Mouse (Mus musculus): ENCODE data around the gene Lrrc23.

The Lrrc23 gene

GRCm38 (mm10) chr6:124746296-124746605 lies 33.3 kb downstream of the Lrrc23 start:
- in situ Hi-C loops (cut with MboI; ENCODE audit: unreplicated experiment in 2 of 2), result loop anchor here (5.0 to 10.0 kb wide), 2 partner anchors 34 to 329 kb away; partner anchors contain the start of genes Emg1 (in 1 of the 2) and Phb2 (in 1 of the 2)

GRCm38 (mm10) chr6:124745490-124746295 lies 33.8 kb downstream of the Lrrc23 start:
- in situ Hi-C loops (cut with MboI; ENCODE audit: unreplicated experiment in 2 of 2), result loop anchor here (5.0 to 10.0 kb wide), 2 partner anchors 33 to 329 kb away; partner anchors contain the start of genes Emg1 (in 1 of the 2) and Phb2 (in 1 of the 2)

GRCm38 (mm10) chr6:124744755-124745321 lies 34.7 kb downstream of the Lrrc23 start:
- in situ Hi-C loops (cut with MboI; ENCODE audit: unreplicated experiment in 2 of 2), result loop anchor here (5.0 to 10.0 kb wide), 2 partner anchors 33 to 330 kb away; partner anchors contain the start of genes Emg1 (in 1 of the 2) and Phb2 (in 1 of the 2)

- in situ Hi-C loops (cut with MboI; ENCODE audit: unreplicated experiment in 2 of 2), result loop anchor here in 1 of 2 experiments (10.0 kb wide), 1 partner anchor 331 kb away; no protein-coding TSS in a partner anchor
These were observed 35.9 kb downstream of the Lrrc23 start for GRCm38 (mm10) chr6:124743647-124744046.

- in situ Hi-C loops (cut with MboI; ENCODE audit: unreplicated experiment in 2 of 2), result loop anchor here in 1 of 2 experiments (10.0 kb wide), 1 partner anchor 332 kb away; no protein-coding TSS in a partner anchor
These were observed 36.5 kb downstream of the Lrrc23 start for GRCm38 (mm10) chr6:124742839-124743514.

- in situ Hi-C loops (cut with MboI; ENCODE audit: unreplicated experiment in 2 of 2), result loop anchor here in 1 of 2 experiments (10.0 kb wide), 1 partner anchor 333 kb away; no protein-coding TSS in a partner anchor
These were observed 37.7 kb downstream of the Lrrc23 start for GRCm38 (mm10) chr6:124741842-124742241.

- in situ Hi-C loops (cut with MboI; ENCODE audit: unreplicated experiment in 2 of 2), result loop anchor here in 1 of 2 experiments (10.0 kb wide), 1 partner anchor 334 kb away; no protein-coding TSS in a partner anchor
These were observed 38.4 kb downstream of the Lrrc23 start, which contains the start of gene Grcc10 for GRCm38 (mm10) chr6:124740888-124741761. Grcc10 (minus strand) TSS chr6:124741374.

- in situ Hi-C loops (cut with MboI; ENCODE audit: unreplicated experiment in 2 of 2), result loop anchor here in 1 of 2 experiments (10.0 kb wide), 1 partner anchor 334 kb away; no protein-coding TSS in a partner anchor
These were observed 39.2 kb downstream of the Lrrc23 start for GRCm38 (mm10) chr6:124740211-124740887.

GRCm38 (mm10) chr6:124739231-124739796 lies 40.2 kb downstream of the Lrrc23 start:
- in situ Hi-C loops (cut with MboI; ENCODE audit: unreplicated experiment in 2 of 2), result no loop called here

GRCm38 (mm10) chr6:124738511-124739023 lies 41.0 kb downstream of the Lrrc23 start, which contains the start of gene Ptpn6:
Ptpn6 (minus strand) TSS chr6:124738714.
- in situ Hi-C loops (cut with MboI; ENCODE audit: unreplicated experiment in 2 of 2), result no loop called here

- in situ Hi-C loops (cut with MboI; ENCODE audit: unreplicated experiment in 2 of 2), result no loop called here
These were observed 42.5 kb downstream of the Lrrc23 start for GRCm38 (mm10) chr6:124737040-124737439.

GRCm38 (mm10) chr6:124734417-124734816 lies 45.1 kb downstream of the Lrrc23 start:
- in situ Hi-C loops (cut with MboI; ENCODE audit: unreplicated experiment in 2 of 2), result no loop called here

GRCm38 (mm10) chr6:124732476-124733370 lies 46.8 kb downstream of the Lrrc23 start:
- in situ Hi-C loops (cut with MboI; ENCODE audit: unreplicated experiment in 2 of 2), result no loop called here

- in situ Hi-C loops (cut with MboI; ENCODE audit: unreplicated experiment in 2 of 2), result no loop called here
These were observed 48.5 kb downstream of the Lrrc23 start for GRCm38 (mm10) chr6:124731038-124731437.

- in situ Hi-C loops (cut with MboI; ENCODE audit: unreplicated experiment in 2 of 2), result no loop called here
These were observed 49.4 kb downstream of the Lrrc23 start for GRCm38 (mm10) chr6:124729850-124730705.

GRCm38 (mm10) chr6:124728621-124729020 lies 50.9 kb downstream of the Lrrc23 start:
- in situ Hi-C loops (cut with MboI; ENCODE audit: unreplicated experiment in 2 of 2), result no loop called here

- in situ Hi-C loops (cut with MboI; ENCODE audit: unreplicated experiment in 2 of 2), result no loop called here
These were observed 55.1 kb downstream of the Lrrc23 start for GRCm38 (mm10) chr6:124724472-124724871.
